ENCODE assay signal across 8 mouse cellular contexts in the genomic region with DNA sequence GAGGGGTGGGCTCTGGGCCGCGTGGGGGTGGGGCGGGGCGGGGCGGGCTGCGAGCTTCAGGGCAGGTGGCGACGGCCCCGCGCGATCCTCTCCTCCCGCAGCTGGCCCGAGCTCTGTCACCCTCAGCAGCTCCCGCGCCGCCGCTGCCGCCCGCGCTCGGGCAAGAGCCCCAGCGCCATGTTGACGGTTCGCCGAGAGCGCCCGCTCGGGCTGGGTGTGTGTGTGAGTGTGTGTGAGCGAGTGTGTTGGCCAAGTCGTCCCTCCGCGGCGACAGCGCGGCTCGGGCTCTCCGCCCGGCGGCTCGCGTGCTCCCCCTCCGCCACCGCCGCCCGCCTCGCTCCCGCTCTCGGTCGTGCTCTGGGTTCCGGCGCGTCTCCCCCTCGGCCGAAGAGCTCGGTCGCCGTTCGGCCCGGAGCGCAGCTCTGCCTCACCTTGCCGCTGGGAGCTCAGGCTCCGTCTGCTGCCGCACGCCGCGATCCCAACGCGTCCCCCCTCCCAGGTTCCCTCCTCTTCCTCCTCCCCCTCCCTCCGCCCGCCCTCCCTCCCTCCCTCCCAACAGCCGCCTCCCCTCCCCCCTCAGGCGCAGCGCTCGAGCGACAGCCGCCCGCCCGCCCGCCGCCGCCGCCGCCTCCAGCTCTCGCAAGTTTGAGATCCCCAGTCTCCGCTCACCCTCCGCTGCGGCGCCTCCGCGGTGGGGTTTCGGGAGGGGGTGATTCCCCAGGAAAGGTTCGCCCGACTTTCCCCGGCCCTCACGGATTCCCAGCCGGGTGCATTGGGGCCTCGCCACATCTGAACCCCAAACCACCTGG.
A peak's percentile ranks its signal among the peaks of the same experiment; 100 is the strongest.
DNase-seq lines count a peak whose midpoint lies in the region; ATAC-seq and TF ChIP-seq lines count a peak whose summit lies in the region.

No protein-coding gene starts in this region.

- WGBS in forebrain, embryonic 11.5 days: 1% methylated on average over 58 of the region's 97 CpGs
- WGBS in hindbrain, embryonic 10.5 days: 4% methylated on average over 80 of the region's 97 CpGs

- H3K27ac ChIP-seq in MEL (ENCODE audit: control insufficient read depth, low read depth, low read length): peak overlapping the region; percentile 65
- H3K27ac ChIP-seq in forebrain, embryonic 11.5 days (ENCODE audit: low read depth, low read length): peak overlapping the region; percentile 91
- H3K27ac ChIP-seq in hindbrain, embryonic 10.5 days: peak overlapping the region; percentile 93

- TF ChIP-seq RAD21 in MEL (IDR thresholded peaks at IDR 0.05; ENCODE audit: low read depth, low read length): no peak

- no peaks in the 10 kb centered on the region for H3K9me3 ChIP-seq in MEL (replicated peaks; ENCODE audit: insufficient read depth, low read length)
- no peaks in the 10 kb centered on the region for H3K9me3 ChIP-seq in forebrain, embryonic 11.5 days (ENCODE audit: control insufficient read depth, low read length)
- no peaks in the 10 kb centered on the region; the same call in 1 of the 2 replicates for H3K9me3 ChIP-seq in hindbrain, embryonic 10.5 days

- H3K27me3 ChIP-seq in MEL (ENCODE audit: control insufficient read depth in 1 of 2, insufficient read depth in 2 of 2, low read length in 2 of 2): no peaks in the 10 kb centered on the region
- peaks cover 69% of the 10 kb centered on the region for H3K27me3 ChIP-seq in forebrain, embryonic 11.5 days (ENCODE audit: control insufficient read depth, insufficient read depth, low read length)
- peaks cover 100% of the 10 kb centered on the region for H3K27me3 ChIP-seq in hindbrain, embryonic 10.5 days (ENCODE audit: insufficient read depth, poor library complexity, severe bottlenecking)

- peak; percentile 69 for DNase-seq in MEL (ENCODE audit: low read depth, low spot score)
- DNase-seq in c-Kit-positive CD71-positive TER-119-positive erythroid progenitor cells, embryonic 14.5 days (ENCODE audit: low spot score): peak; percentile 48
- DNase-seq in forebrain, embryonic 11.5 days (ENCODE audit: low spot score): peak; percentile 89
- DNase-seq in hindbrain, embryonic 10.5 days (ENCODE audit: low spot score): peak; percentile 72
- peak; percentile 32 to 41 for DNase-seq in layer of hippocampus, postnatal 25 days (ENCODE audit: extremely low spot score in 1 of 2, low spot score in 1 of 2)
- DNase-seq in lung, postnatal 36 days: peak; percentile 59
- DNase-seq in right cerebral cortex, postnatal 14 days: peak; percentile 58
- DNase-seq in urinary bladder, postnatal 25 days (ENCODE audit: low spot score): peak; percentile 52

- peak; percentile 55 for ATAC-seq in forebrain, embryonic 11.5 days (replicated peaks; ENCODE audit: low FRiP score)

- no peak; a peak in 1 of 4 replicates for TF ChIP-seq EP300 in MEL (IDR thresholded peaks at IDR 0.05; ENCODE audit: low read depth in 1 of 2, low read length in 2 of 2)

- no peak for TF ChIP-seq CTCF in MEL (IDR thresholded peaks at IDR 0.05 in 2 of 3, conservative IDR thresholded peaks at IDR 0.05 in 1 of 3; ENCODE audit: control insufficient read depth in 1 of 3, insufficient read depth in 1 of 3, low read depth in 2 of 3, low read length in 3 of 3, poor library complexity in 1 of 3, severe bottlenecking in 1 of 3)

- H3K4me2 ChIP-seq in forebrain, embryonic 11.5 days (ENCODE audit: low read depth, low read length, severe bottlenecking): peak overlapping the region; percentile 73

- peaks cover 0 to 17% of the 10 kb centered on the region in 2 experiments; a peak in 2 of 4 replicates for H3K36me3 ChIP-seq in MEL (ENCODE audit: control insufficient read depth in 1 of 2, insufficient read depth in 2 of 2, low read length in 2 of 2)
- no peaks in the 10 kb centered on the region for H3K36me3 ChIP-seq in forebrain, embryonic 11.5 days (ENCODE audit: control insufficient read depth, insufficient read depth, low read length)
- no peaks in the 10 kb centered on the region for H3K36me3 ChIP-seq in hindbrain, embryonic 10.5 days

- H3K9ac ChIP-seq in MEL (ENCODE audit: control insufficient read depth, low read depth, low read length, poor library complexity, severe bottlenecking): peak overlapping the region; percentile 95
- H3K9ac ChIP-seq in forebrain, embryonic 11.5 days (ENCODE audit: low read length): peak overlapping the region; percentile 68

- H3K79me2 ChIP-seq in MEL (ENCODE audit: control insufficient read depth, insufficient read depth, low read length, poor library complexity): peaks cover 54% of the 10 kb centered on the region

- peak; percentile 73 to 91; a peak in 3 of 4 replicates for TF ChIP-seq POLR2A in MEL (IDR thresholded peaks at IDR 0.05; ENCODE audit: control insufficient read depth in 1 of 2, insufficient read depth in 1 of 2, low read depth in 1 of 2, low read length in 2 of 2, poor library complexity in 1 of 2)

- H3K4me3 ChIP-seq in MEL (ENCODE audit: control insufficient read depth in 1 of 2, insufficient read depth in 1 of 2, low read depth in 2 of 2, low read length in 2 of 2): peak overlapping the region; percentile 81 to 92
- H3K4me3 ChIP-seq in forebrain, embryonic 11.5 days (ENCODE audit: low read depth, low read length): peak overlapping the region; percentile 51
- H3K4me3 ChIP-seq in hindbrain, embryonic 10.5 days: peak overlapping the region; percentile 69

- H3K4me1 ChIP-seq in MEL (ENCODE audit: control insufficient read depth in 1 of 2, insufficient read depth in 2 of 2, low read length in 2 of 2): peaks cover 4 to 22% of the 10 kb centered on the region in 2 experiments; a peak in 3 of 4 replicates
- H3K4me1 ChIP-seq in forebrain, embryonic 11.5 days (replicated peaks; ENCODE audit: control insufficient read depth, insufficient read depth, low read length): peaks cover 5% of the 10 kb centered on the region; the same call in 1 of the 2 replicates
- peaks cover 60% of the 10 kb centered on the region for H3K4me1 ChIP-seq in hindbrain, embryonic 10.5 days (replicated peaks)

TF ChIP-seq in MEL, 35 proteins besides CTCF, POLR2A, EP300 and RAD21:
- TF ChIP-seq GATA1 (IDR thresholded peaks at IDR 0.05; ENCODE audit: low read depth, low read length) (no peak), MEF2A (IDR thresholded peaks at IDR 0.05; ENCODE audit: extremely low read depth, insufficient replicate concordance, low read depth, low read length, poor library complexity, severe bottlenecking) (no peak), TAL1 (IDR thresholded peaks at IDR 0.05; ENCODE audit: low read length) (no peak), POLR2AphosphoS2 (IDR thresholded peaks at IDR 0.05; ENCODE audit: low read length) (no peak), MXI1 (IDR thresholded peaks at IDR 0.05; ENCODE audit: low read depth, low read length) (peak; percentile 40), ZKSCAN1 (IDR thresholded peaks at IDR 0.05; ENCODE audit: low read depth, low read length) (no peak), MYC (IDR thresholded peaks at IDR 0.05; ENCODE audit: low read depth, low read length) (no peak), GABPA (IDR thresholded peaks at IDR 0.05; ENCODE audit: low read depth, low read length) (no peak), BHLHE40 (IDR thresholded peaks at IDR 0.05; ENCODE audit: borderline replicate concordance, low read depth, low read length) (0 out of 2 replicates have a peak, but pooled peaks have one; percentile 20), E2F4 (IDR thresholded peaks at IDR 0.05; ENCODE audit: borderline replicate concordance, low read depth, low read length) (no peak), MAX (IDR thresholded peaks at IDR 0.05; ENCODE audit: low read length) (no peak), UBTF (IDR thresholded peaks at IDR 0.05; ENCODE audit: borderline replicate concordance, insufficient read depth, low read depth, low read length) (no peak), MAZ (IDR thresholded peaks at IDR 0.05; ENCODE audit: low read depth, low read length) (peak; percentile 66), RCOR1 (IDR thresholded peaks at IDR 0.05; ENCODE audit: low read depth, low read length) (no peak), NELFE (IDR thresholded peaks at IDR 0.05; ENCODE audit: low read depth, low read length) (peak; percentile 78), ZMIZ1 (IDR thresholded peaks at IDR 0.05; ENCODE audit: low read depth, low read length) (peak; percentile 68; the same call in 1 of the 2 replicates), TBP (IDR thresholded peaks at IDR 0.05; ENCODE audit: low read depth, low read length) (no peak), USF1 (IDR thresholded peaks at IDR 0.05; ENCODE audit: low read depth, low read length) (no peak)

Comparison
In these comparisons a context has a peak if more than half of its experiments do, and no peak if none do; other contexts are left out.
1. Peak in every context shown above with its lines: DNase-seq, ATAC-seq, H3K4me3 ChIP-seq and H3K27ac ChIP-seq.
2. DNase-seq: peak in every context shown above with its lines; median percentile 89 in forebrain, embryonic 11.5 days; 72 in hindbrain, embryonic 10.5 days; 69 in MEL; 59 in lung, postnatal 36 days; 58 in right cerebral cortex, postnatal 14 days; 52 in urinary bladder, postnatal 25 days; 48 in c-Kit-positive CD71-positive TER-119-positive erythroid progenitor cells, embryonic 14.5 days; 36 in layer of hippocampus, postnatal 25 days.